Mouse (Mus musculus): ENCODE results near the gene Fam20b. TPM values are rescaled to one million over a fixed set of nuclear protein-coding genes. Genes with fewer than 3 reads are reported as not detected.

The Fam20b gene
- total RNA-seq (2023): 10 to 100 TPM; 24.6 to 26.6 TPM

GRCm38 (mm10) chr1:156718950-156719805 is at the start of gene Fam20b:
Fam20b (minus strand) TSS chr1:156719086.

GRCm38 (mm10) chr1:156674195-156675000 is 44.5 kb downstream of the Fam20b start, which contains the start of gene Tor3a:
Tor3a (minus strand) TSS chr1:156674356.

Other genes starting within 250 kb of the Fam20b start
- 10 to 100 TPM; 81.4 to 87.0 TPM for gene Soat1, start 244.8 kb downstream of the Fam20b start, total RNA-seq (2023)
- gene Gm10031, start 195.1 kb downstream of the Fam20b start, total RNA-seq (2023): 10 to 100 TPM; 29.7 to 42.8 TPM
- 10 to 100 TPM; 57.2 to 64.7 TPM for gene Abl2, start 160.3 kb downstream of the Fam20b start, total RNA-seq (2023)
- gene Tor3a, start 44.7 kb downstream of the Fam20b start, total RNA-seq (2023): 10 to 100 TPM; 43.8 to 60.2 TPM
- gene Angptl1, start 119.5 kb upstream of the Fam20b start, total RNA-seq (2023): not detected
- 1,000 to 10,000 TPM in 1 of 2 experiments, 100 to 1,000 TPM in 1; 944 to 1,109 TPM for gene Ralgps2, start 220.5 kb upstream of the Fam20b start, total RNA-seq (2023)

All from B cell, adult 67 days (primary cell).